Mouse (Mus musculus) adrenal gland, adult 2 months (tissue): ENCODE data around the gene Riox1. TPM values are rescaled to one million over a fixed set of nuclear protein-coding genes. Genes with fewer than 3 reads are reported as not detected.
"Not testable (repeated sequence)": the region's sequence is repeated elsewhere in the genome, so short reads cannot be mapped to it uniquely, and the experiment has no call there.

Experiments used
- DNase-seq: peaks from one replicate; pipeline ENCODE4 v3.0.0; 2021
- long read RNA-seq: library from polyadenylated mRNA; stranded (forward); transcript quantifications from one replicate; pipeline ENCODE4 v2.0.0, GENCODE M21; 2021
- polyA plus RNA-seq: library from polyadenylated mRNA; depleted of rRNA; stranded (reverse); fragments of >200 nt; gene quantifications from 2 replicates; pipeline ENCODE4 v1.2.3, GENCODE M21; 2012; rRNA removed
- total RNA-seq, 2 experiments: library from RNA; stranded (reverse); gene quantifications; 2 replicates each; pipeline ENCODE4 v1.2.3; 2021

Gene Riox1
- total RNA-seq = 10 to 100 TPM; 11.9 to 12.4 TPM
- 27.4 and 34.8 TPM in 2 replicates for polyA plus RNA-seq
- long read RNA-seq, transcript Riox1-201 (1 exons, 2,344 nt) = major isoform, 31 of 31 reads
- long read RNA-seq, partial matches to known transcripts = 0 of 31 reads
- long read RNA-seq, other reads (novel, unspliced or antisense) = 0 of 31 reads

DNA sequence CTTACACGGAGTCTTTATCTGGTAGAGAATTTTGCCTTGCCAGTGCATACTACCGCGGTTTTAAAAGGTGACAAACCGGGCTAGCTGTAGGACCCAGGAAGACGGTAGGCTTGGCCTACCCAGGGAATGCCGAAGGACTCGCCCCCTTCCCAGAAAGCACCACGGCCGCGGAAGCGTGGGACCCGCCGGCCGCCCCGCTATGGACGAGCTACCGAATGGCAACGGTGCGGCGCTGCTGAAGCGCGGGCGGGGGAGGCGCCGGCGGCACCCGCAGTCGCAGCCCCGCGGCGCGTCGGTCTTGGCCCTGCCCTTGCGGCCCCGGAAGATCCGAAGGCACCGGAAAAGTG is at the start of gene Riox1:
Riox1 (plus strand) TSS at position 116 of the 347 bp plus-strand sequence.
- peak; percentile 94 for DNase-seq

DNA sequence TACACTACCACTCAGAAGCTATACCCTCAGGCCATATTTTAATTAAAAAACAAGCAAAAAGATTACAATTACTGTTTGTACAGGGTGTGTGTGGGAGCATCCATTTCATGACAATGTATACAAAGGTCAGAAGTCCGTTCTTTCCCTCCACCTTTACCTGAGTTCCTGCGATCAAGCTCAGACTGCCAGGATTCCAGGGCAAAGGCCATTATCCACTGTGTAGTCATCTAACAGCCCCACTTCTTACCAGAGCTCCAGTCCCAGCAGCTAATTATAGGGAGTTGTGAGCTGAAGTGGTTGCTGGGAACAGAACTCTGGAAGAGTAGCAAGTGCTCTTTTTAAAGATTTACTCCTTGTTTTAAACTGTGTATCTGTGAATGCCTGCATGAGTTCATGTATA is 40.0 kb upstream of the Riox1 start:
- DNase-seq = no peak

- DNase-seq = no peak
Measured at GRCm38 (mm10) chr12:83914202-83914740, 36.1 kb upstream of the Riox1 start.

DNA sequence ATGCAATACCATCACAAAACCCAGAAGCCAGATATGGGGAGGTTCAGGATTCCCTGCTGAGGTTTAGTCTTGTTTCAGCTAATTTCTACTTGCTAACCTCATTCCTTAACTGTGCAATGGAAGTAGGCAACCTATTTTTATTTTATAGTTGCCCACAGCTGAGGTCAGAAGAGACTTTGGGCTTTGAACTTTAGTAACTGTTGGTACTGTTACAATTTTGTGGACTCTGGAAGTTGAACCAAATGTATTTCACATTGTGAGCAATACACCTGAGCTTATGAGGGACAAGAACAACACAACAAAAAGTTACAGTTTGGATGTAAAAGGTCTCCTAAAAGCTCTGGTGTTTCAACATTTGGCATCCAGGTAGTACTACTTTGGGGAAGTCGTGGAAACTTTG is 35.6 kb upstream of the Riox1 start:
- no peak for DNase-seq

DNA sequence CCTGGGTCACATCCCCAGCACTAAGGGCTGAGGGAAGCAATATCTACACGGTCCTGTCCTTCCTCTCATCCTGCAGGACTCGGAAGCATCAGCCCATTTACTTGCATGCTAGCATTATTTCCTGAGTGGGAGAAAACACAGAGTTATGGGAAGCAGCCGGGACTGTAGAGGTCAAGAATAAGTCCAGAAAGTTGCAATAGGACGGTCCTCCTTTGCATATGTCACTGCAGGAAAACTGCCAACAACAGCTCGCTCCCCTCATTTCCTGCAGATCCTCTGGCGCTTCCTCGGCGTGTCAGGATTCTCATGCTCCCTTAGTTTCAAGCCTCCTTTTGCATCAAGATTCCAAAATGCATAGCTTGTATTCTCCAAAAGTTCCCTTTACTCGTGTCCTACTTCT is 33.5 kb upstream of the Riox1 start:
- DNase-seq = peak; percentile 27

GRCm38 (mm10) chr12:83920721-83921441 is 29.5 kb upstream of the Riox1 start:
- no peak for DNase-seq

DNA sequence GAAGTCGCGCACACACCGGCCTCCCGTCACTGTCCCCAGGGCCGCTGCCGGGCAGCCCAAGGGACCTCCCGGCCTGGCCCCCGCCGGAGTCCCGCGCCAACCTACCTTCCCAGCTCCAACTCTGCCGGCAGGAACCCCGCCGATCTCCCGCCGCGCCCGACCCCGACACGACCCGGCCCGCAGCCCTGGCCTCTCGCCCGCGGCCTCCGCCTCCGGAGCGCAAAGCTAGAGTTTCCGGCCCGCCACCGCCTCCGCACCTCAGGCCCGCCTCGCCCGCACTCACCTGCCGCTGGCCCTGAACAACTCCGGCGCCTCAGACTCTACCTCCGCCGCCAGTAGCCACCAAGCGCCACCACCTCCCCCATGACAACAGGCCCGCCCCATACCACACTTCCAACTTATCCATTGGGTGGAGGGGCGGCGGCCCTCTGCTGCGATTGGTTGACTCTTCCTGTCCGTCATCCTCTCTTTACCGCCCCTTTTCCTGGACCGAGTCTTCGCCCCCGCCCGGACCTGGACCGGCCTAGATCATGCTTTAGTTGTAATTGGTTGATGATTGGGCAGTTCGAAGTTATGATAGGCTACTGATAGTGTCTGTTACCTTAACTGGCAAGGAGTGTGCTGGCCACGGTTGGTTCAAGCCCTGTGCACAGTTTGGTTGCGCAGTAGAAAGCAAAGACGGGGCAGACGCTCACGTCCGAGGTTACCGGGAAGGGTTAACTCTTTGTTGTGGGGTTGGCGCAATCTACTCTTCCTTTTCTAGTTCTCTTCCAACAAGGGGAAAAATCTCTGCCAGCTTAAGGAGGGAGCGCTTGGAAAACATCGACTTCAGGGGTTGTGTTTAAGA is 28.6 kb upstream of the Riox1 start, which contains the start of gene Numb:
Numb (minus strand) TSS at position 400 of the 847 bp plus-strand sequence.
- DNase-seq = peak; percentile 99

GRCm38 (mm10) chr12:83922724-83923485 is 27.5 kb upstream of the Riox1 start:
- DNase-seq = no peak

GRCm38 (mm10) chr12:83923486-83923859 is 26.9 kb upstream of the Riox1 start:
- no peak for DNase-seq

- DNase-seq = no peak
Measured at GRCm38 (mm10) chr12:83924332-83924731, 26.1 kb upstream of the Riox1 start.

DNA sequence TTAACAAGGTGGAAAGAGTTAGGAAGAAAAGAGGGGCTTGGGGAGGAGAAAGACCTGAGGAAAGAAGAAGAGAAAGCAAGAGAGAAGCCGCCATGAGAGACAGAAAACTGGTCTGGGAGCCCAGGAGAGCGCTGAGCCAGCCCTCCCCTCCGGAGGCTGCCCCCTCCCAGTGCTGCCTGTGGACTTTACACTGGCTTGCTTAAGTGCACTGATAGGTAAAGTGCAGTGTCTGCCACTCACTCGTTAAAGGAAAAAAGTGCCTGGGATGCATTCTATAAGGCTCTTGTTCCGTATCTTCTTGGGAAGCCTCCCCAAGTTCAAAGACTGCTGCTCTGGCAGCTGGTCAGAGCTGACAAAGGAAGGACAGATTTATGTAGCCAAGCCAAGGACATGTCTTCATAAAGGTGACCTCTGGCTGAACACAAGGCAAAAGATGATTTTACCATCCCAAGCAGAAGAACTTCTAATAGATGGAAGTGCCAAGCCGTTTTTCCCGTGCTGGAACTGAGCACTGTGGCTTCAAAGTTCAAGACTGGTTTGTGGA is 25.2 kb upstream of the Riox1 start:
- peak; percentile 20 for DNase-seq

DNA sequence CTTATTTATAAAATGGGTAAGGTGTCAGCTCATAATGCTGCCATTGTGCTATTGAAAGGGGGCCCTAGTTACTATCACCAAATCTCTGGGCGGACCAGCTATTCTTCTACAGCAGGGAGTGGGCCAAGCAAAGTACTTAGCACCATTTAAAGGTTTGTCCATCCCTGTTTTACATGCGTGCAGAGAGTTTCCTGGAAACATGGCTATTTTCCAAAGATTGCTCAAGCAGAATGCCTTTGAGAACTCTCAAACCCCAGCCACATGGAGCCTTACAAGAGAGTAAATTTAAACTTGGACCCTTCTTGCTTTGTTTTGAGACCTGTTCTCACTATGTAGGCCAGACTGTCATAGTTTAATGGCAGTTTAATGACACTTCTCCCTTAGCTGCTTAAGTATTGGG is 24.3 kb upstream of the Riox1 start:
- no peak for DNase-seq

GRCm38 (mm10) chr12:83927747-83928146 is 22.7 kb upstream of the Riox1 start:
- no peak for DNase-seq

GRCm38 (mm10) chr12:83929186-83929804 is 21.1 kb upstream of the Riox1 start:
- DNase-seq = no peak

GRCm38 (mm10) chr12:83937600-83937999 is 12.8 kb upstream of the Riox1 start:
- no peak for DNase-seq

- not testable (repeated sequence) for DNase-seq
Measured at GRCm38 (mm10) chr12:83938592-83938991, 11.8 kb upstream of the Riox1 start.

- DNase-seq = no peak
Measured at GRCm38 (mm10) chr12:83939332-83939731, 11.1 kb upstream of the Riox1 start.

- no peak for DNase-seq
Measured at GRCm38 (mm10) chr12:83940031-83940430, 10.4 kb upstream of the Riox1 start.

DNA sequence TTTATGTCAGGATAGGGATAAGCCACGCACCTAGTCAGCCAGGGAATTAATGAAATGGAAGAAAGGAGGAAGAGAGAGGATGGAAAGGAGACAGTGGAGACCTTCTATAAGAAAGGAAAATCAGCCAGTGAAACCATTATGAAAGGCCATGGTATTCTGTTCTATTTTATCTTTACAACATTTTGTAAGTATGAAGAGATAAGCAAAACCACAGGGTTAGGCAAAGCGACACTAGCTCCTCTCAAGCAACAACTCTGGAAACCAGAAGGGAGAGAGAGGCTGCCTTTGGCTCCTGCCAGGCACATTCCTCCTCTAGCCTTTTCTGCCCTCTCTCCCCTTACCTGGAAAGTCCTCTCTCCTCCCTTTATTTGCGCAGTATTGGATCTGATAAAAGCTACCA is 8.5 kb upstream of the Riox1 start:
- no peak for DNase-seq

- DNase-seq = peak; percentile 22
Measured at GRCm38 (mm10) chr12:83947260-83947811, 3.1 kb upstream of the Riox1 start.

DNA sequence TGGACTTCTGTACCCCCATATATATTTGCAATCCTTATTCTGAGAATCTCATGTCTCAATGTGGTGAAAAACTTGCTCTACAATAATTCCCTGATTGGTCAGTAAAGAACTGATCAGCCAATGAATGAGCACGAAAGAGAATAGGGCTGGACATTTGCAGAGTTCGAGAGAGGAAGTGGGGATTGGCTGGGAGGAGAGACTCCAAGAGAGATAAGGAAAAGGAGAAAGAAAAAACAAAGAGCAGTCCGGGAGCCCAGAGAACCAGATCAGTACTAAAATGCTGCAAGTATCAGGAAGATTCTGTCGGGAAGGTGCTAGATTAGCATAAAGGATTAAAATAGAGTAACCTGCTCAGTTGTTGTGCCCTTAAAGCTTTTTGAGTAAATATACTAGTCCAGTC is 1.4 kb upstream of the Riox1 start:
- DNase-seq = no peak
